Mouse (Mus musculus) adrenal gland (tissue): ENCODE measurements around the gene Atg4d.
"Not testable (repeated sequence)": the region's sequence is repeated elsewhere in the genome, so short reads cannot be mapped to it uniquely, and the experiment has no call there.

ENCODE experiments used
- intact Hi-C: fragments of 180-260 bp; cut with DNase I; formaldehyde crosslinking; loops from one replicate; pipeline ENCODE4 v1.15.1; 2025

The Atg4d gene

GRCm38 (mm10) chr9:21273094-21273493 lies 8.0 kb downstream of the Atg4d start:
- intact Hi-C loops: no loop called here

- intact Hi-C loops: no loop called here
Observed at GRCm38 (mm10) chr9:21273520-21274228, 8.6 kb downstream of the Atg4d start.

- intact Hi-C loops: no loop called here
Observed at GRCm38 (mm10) chr9:21274336-21274735, 9.2 kb downstream of the Atg4d start.

- intact Hi-C loops: no loop called here
Observed at GRCm38 (mm10) chr9:21275013-21275710, 10.1 kb downstream of the Atg4d start.

DNA sequence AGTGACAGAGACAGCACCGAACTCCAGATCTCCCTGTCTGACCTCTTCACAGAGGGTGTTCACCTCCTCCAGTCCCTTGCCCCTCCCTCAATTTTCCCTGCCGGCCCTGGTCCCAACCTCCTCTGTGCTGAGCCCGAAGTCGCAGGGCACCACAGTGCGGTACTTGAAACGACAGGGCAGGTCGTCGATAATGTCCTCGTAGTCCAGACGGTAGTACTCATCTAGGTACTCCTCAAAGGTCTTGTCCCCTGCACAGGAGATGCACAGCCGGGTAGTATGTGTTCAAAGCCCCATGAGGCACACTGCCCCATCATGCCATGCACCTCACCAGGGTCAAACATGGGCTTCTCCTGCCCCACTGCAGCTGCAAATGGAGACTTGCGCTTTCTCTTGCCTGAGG lies 10.6 kb downstream of the Atg4d start:
- intact Hi-C loops: no loop called here

GRCm38 (mm10) chr9:21276307-21276706 lies 11.2 kb downstream of the Atg4d start:
- intact Hi-C loops: no loop called here

GRCm38 (mm10) chr9:21277776-21278175 lies 12.7 kb downstream of the Atg4d start:
- intact Hi-C loops: no loop called here

DNA sequence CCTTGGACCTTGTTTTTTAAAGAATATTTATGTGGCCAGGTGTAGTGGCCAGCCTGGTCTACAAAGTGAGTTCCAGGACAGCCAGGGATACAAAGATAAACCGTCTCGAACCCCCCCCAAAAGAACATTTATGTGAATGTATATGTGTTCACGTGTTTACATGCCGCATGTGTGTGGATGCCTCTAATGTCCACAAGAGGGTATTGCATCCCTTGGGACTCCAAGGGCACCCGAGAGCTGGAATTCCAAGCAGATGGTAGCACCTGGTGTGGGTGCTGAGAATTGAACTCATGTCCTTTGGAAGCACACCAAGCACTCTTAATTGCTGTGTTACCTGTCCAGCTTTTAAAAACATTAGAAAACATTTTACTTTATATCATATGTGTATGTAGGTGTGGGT lies 18.5 kb downstream of the Atg4d start:
- intact Hi-C loops: no loop called here

DNA sequence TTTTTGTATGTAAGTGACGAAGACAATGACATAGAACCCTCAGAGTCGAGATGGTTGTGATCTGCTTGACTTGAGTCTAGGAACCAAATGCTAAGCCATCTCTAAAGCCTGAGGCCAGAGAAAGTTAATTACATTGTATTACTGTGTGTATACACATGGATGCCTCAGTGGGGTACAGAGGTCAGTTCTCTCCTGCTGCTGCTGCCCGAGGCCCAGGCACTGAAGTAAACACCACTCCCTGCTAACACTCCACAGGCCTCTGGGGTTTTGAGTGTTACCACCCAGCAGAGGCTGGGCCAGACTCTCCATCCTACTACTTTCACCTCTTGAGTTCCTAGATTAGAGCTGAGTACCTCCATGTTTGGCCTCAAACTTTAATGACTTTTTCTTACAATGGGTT lies 18.9 kb downstream of the Atg4d start:
- intact Hi-C loops: no loop called here

DNA sequence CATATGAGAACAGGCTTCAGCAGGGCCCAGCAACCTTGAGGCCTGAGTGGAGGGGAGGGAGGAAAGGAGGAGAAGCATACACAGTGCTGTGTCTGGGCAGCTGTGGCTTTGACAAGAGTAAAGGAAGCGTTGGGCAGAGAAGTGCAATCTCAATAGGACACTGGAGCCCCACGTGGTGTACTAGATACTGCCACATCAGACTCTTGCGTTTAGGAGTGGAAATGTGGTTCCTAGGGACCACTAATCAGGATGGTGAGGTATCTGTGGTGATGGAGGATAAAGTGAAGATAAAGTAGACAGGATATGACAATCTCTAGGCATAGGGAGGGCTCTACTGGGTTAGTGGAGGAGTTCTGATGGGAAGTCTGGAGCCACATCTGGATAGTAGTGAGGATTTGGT lies 21.7 kb downstream of the Atg4d start:
- intact Hi-C loops: no loop called here

- intact Hi-C loops: no loop called here
Observed at GRCm38 (mm10) chr9:21287571-21288402, 22.7 kb downstream of the Atg4d start, which contains the start of gene Kri1. TSS of gene Kri1 (minus strand) at chr9:21287969.

GRCm38 (mm10) chr9:21288404-21289336 lies 23.6 kb downstream of the Atg4d start:
- intact Hi-C loops: no loop called here

GRCm38 (mm10) chr9:21289337-21289671 lies 24.2 kb downstream of the Atg4d start:
- intact Hi-C loops: no loop called here

DNA sequence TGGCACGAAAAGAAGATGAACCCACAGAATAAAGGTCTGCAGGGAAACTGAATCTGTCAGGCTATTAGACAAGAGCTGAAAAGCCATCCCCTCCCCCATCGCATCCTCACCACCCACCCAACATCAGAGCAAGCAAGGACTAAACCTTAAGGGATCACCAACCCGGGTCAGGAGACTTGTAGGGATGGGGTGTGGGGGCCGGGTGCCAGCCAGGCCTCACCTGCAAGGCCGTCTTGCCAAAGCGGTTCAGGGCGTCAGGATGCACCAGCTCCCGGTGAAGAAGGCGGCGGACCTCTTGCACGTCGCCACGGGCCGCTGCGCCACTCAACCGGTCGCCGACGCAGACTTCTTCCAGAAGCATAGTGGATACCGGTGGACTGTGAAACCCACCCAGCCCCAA lies 25.5 kb downstream of the Atg4d start:
- intact Hi-C loops: no loop called here

- intact Hi-C loops: no loop called here
Observed at GRCm38 (mm10) chr9:21291022-21291787, 26.1 kb downstream of the Atg4d start, which contains the start of gene Cdkn2d. TSS of gene Cdkn2d (minus strand) at chr9:21291407.

GRCm38 (mm10) chr9:21291868-21292267 lies 26.8 kb downstream of the Atg4d start:
- intact Hi-C loops: not testable (repeated sequence)

DNA sequence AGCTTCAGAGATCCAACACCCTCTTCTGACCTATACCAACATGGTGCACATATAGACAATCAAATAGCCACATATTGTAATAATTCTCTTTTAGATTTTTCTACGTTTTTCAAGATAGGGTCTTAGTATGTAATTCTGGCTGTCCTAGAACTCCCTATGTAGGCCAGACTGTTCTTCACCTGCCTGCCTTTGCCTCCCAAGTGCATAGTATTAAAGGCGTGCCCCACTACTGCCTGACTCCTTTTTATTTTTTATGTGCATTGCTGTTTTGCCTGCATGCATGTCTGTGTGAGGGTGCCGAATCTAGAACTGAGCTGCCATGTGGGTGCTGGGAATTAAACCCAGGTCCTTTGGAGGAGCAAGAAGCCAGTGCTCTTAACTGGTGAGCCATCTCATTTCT lies 27.2 kb downstream of the Atg4d start:
- intact Hi-C loops: no loop called here

GRCm38 (mm10) chr9:21299014-21299413 lies 33.9 kb downstream of the Atg4d start:
- intact Hi-C loops: no loop called here

DNA sequence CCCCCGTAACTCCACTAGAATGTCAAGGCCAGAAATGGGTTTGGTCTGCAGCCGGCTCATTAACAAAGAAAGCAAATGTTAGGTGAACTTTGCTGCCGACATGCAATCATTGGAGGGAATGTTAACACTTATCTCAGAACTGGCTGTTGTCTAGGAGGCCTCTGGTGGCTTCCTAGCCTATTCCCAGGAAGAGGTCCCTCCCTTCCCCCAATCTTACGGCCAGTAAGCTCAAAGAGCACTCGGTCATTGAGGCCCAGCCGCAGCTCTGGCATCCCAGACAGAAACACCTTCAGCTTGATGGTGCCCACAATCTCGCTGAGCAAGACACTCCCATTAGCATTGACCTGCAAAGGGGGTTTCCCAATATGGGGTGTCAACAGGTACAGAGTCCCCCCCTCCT lies 40.0 kb downstream of the Atg4d start:
- intact Hi-C loops: loop anchor here (5.0 kb wide), 1 partner anchor 102 kb away; no protein-coding TSS in a partner anchor

- intact Hi-C loops: loop anchor here (5.0 kb wide), 1 partner anchor 98 kb away; no protein-coding TSS in a partner anchor
Observed at GRCm38 (mm10) chr9:21309150-21309741, 44.2 kb downstream of the Atg4d start.
